Mouse (Mus musculus): ENCODE measurements around the gene Tango6.

DNA sequence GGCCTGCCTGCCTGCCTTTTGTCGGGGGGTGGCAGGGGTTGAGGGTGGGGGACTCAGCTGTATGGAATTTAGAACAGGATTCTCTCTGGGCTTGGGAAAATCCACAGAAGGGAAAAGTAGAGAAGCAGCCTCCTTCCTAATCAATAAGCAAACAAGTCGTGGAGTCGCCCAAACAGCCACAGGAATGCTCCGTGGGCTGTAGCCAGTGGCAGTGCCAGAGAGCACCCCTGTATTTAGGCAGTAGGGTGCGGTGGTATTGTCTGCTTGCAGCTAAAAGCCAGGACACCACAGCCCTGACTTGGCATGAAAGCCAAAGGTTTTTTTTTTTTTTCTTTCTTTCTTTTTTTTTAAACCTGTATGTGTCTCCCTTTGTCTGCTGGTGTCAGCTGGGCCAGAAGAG is 41.9 kb upstream of the Tango6 start:
- TF ChIP-seq ZNF384 (IDR thresholded peaks at IDR 0.05; ENCODE audit: low read depth, low read length) = peak; percentile 52; the same call in 1 of the 2 replicates
- no peak for TF ChIP-seq HCFC1 (IDR thresholded peaks at IDR 0.05; ENCODE audit: borderline replicate concordance, insufficient read depth, low read length)
- TF ChIP-seq CHD2 (IDR thresholded peaks at IDR 0.05; ENCODE audit: low read depth, low read length) = no peak

Data from ES-E14 (cell line).